Mouse (Mus musculus) monocyte, adult 59 days (primary cell): ENCODE results near the gene Cd300a. TPM values are rescaled to one million over a fixed set of nuclear protein-coding genes. Genes with fewer than 3 reads are reported as not detected.

Experiments
- total RNA-seq, 2 experiments: library from RNA; stranded (reverse); gene quantifications; one replicate each; pipeline ENCODE4 v1.2.4; 2023

Gene Cd300a
- 100 to 1,000 TPM; 240 to 258 TPM for total RNA-seq

DNA sequence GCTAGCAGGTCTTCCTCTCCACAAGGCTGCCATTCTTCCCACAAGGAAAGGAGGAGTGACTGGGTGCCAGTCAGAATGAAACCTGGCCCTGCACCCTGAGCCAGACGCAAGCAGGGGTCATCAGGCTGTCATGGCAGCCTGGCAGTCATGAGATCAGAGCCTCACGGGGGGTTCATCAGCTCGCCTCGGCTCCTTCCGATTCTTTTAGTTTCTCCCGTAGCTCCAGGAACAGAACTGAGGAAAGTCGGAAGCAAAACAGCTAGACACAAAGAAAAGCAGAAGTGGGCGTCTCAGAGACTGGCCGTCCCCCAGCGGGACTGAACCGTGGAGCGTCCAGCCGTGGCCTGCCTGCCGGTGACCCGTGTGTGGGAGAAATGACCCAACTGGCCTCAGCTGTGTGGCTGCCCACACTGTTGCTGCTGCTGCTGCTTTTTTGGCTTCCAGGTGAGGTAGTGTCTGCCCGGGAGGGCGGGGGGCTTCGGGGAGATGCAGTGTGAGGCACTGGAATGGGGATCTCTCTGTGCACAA is at the start of gene Cd300a:
Cd300a (plus strand) TSS at position 51 of the 528 bp plus-strand sequence.

DNA sequence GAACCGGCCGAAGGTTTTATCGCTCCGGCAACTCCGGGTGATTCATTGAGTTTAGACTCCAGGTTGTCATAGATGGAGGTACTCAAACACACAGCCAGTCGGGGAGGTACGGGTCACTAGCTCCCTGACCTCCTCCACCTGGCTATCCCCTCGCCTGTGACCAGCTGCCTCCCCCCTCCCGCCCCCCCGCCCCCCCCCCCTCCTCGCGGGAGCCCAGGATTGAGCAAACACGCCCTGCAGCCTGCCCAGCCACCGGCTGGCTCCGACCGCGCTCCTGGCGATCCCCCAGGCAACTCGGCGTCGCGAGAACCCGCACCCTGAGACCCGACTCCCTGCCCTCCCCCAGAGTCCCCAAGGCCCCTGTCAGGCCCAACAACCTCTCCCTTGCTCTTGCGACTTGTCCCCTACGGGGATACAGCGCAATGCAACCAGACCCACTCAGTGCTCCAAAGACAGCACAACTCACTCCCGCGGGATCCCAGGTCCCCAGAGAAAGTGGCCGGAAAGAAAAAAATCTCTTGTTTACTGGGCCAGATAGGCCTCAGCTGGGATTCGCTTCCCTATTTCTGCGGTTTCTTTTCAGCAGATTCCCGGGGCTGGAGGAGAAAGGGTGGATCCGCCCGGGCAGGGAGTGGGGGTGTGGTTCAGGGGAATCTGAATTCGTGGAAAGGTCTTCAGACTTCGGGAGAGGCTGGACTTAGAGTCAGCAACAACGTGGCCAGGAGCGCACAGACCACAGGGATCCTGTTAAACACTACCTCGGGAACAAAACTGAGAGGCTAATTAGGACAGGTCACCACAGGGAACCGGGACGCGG is 39.2 kb upstream of the Cd300a start, which contains the start of gene Gprc5c:
Gprc5c (plus strand) TSS at position 701 of the 817 bp plus-strand sequence.

DNA sequence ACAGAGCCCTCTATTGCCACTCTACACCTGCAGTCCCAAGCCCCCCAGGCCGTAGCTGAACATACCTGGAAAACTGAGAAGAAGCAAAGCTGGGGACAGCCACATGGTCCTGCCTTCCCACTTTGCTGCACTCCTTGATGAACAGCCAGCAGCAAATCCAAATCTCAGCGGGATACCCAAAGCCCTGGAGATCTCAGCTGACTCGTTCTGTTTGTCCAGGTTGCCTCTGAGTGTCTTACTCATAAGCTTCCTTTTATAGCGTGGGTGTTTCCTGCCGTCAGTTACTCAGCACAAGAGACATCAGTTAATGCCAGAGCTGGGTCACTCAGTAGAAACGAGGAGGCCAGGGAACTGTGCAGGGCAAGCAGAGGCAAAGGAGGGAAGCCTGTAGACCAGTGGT is 44.3 kb downstream of the Cd300a start, which contains the start of gene Cd300lb:
Cd300lb (minus strand) TSS at position 243 of the 400 bp plus-strand sequence.

Other genes with a start within 250 kb of the Cd300a start
- gene Rpl38, start 221.5 kb upstream of the Cd300a start, total RNA-seq: 1,000 to 10,000 TPM; 1,255 to 1,587 TPM
- gene Ttyh2, start 214.6 kb upstream of the Cd300a start, total RNA-seq: 10 to 100 TPM; 10.0 to 15.2 TPM
- not detected for gene Dnaic2, start 162.6 kb upstream of the Cd300a start, total RNA-seq
- 1 to 10 TPM; 4.4 to 5.6 TPM for gene Kif19a, start 124.7 kb upstream of the Cd300a start, total RNA-seq
- not detected for gene Btbd17, start 94.1 kb upstream of the Cd300a start, total RNA-seq
- not detected for gene Gpr142, start 91.1 kb upstream of the Cd300a start, total RNA-seq
- 10 to 100 TPM; 22.6 to 32.7 TPM for gene Gprc5c, start 38.9 kb upstream of the Cd300a start, total RNA-seq
- gene Cd300lb, start 44.3 kb downstream of the Cd300a start, total RNA-seq: 100 to 1,000 TPM in 1 of 2 experiments, 10 to 100 TPM in 1; 96.4 to 113 TPM
- 1 to 10 TPM; 2.6 to 3.0 TPM for gene Cd300c, start 79.1 kb downstream of the Cd300a start, total RNA-seq
- gene Cd300ld, start 99.9 kb downstream of the Cd300a start, total RNA-seq: 10 to 100 TPM; 70.1 to 76.9 TPM
- 100 to 1,000 TPM; 272 to 297 TPM for gene Cd300c2, start 111.8 kb downstream of the Cd300a start, total RNA-seq
- under 1 TPM in 1 of 2 experiments, not detected in 1; 0.91 TPM for gene Cd300ld2, start 126.2 kb downstream of the Cd300a start, total RNA-seq
- gene Cd300ld4, start 137.0 kb downstream of the Cd300a start, total RNA-seq: 1 to 10 TPM; 1.1 to 1.7 TPM
- gene Cd300ld5, start 147.7 kb downstream of the Cd300a start, total RNA-seq: 100 to 1,000 TPM; 259 to 275 TPM
- gene Cd300ld3, start 158.4 kb downstream of the Cd300a start, total RNA-seq: 100 to 1,000 TPM; 153 to 264 TPM
- 100 to 1,000 TPM; 126 to 137 TPM for gene Cd300e, start 172.1 kb downstream of the Cd300a start, total RNA-seq
- gene Rab37, start 201.4 kb downstream of the Cd300a start, total RNA-seq: 1 to 10 TPM; 1.5 to 1.6 TPM
- gene Cd300lf, start 244.0 kb downstream of the Cd300a start, total RNA-seq: 10 to 100 TPM; 28.8 to 29.9 TPM